Mouse (Mus musculus) MEL (cell line): ENCODE results near the gene Fxr2.

Source experiments
- CTCF ChIP-seq, 3 experiments: IDR thresholded peaks in 2 of 3; conservative IDR thresholded peaks in 1 of 3; 2 replicates each; pipeline ENCODE4 v1.5.1; 2011 to 2012; ENCODE audit warnings: low read length in 3 of 3, low read depth in 2 of 3, mild to moderate bottlenecking in 2 of 3, improper control_type of control experiment in 1 of 3, inconsistent platforms in 1 of 3, mixed read lengths in 1 of 3, moderate library complexity in 1 of 3; ENCODE audit not compliant: control insufficient read depth in 1 of 3, insufficient read depth in 1 of 3, poor library complexity in 1 of 3, severe bottlenecking in 1 of 3
- USF1 ChIP-seq: IDR thresholded peaks from 2 replicates; pipeline ENCODE4 v1.6.1; 2014; ENCODE audit warnings: low read depth, mild to moderate bottlenecking, inconsistent platforms, low read length, improper control_type of control experiment, moderate library complexity

DNA sequence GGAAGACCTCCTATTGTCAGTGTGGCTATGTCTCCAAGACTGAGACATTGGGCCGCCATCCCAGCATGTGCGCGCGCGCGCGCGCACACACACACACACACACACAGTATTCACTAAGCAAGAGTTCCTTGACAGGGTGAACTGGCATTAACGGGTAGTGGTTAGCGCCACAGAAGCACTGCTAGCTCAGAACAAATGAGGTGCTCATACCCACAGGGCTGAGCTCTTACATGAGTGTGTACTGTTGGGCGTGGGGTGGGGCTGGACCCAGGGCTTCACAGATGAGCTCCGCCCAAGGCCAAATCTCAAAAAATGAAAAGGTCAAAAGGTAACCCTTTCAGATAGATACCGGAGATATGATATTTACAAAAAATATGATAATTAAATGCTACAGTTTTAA, 47.9 kb upstream of the Fxr2 start:
- TF ChIP-seq CTCF (IDR thresholded peaks at IDR 0.05 in 2 of 3, conservative IDR thresholded peaks at IDR 0.05 in 1 of 3; ENCODE audit: control insufficient read depth in 1 of 3, insufficient read depth in 1 of 3, low read depth in 2 of 3, low read length in 3 of 3, poor library complexity in 1 of 3, severe bottlenecking in 1 of 3) (no peak), USF1 (no peak)
